Mouse (Mus musculus) forebrain, embryonic 14.5 days (tissue): ENCODE results near the gene Ss18l1. TPM values are rescaled to one million over a fixed set of nuclear protein-coding genes. Genes with fewer than 3 reads are reported as not detected.

ENCODE experiments used
- ATAC-seq: fragments of 200-750 bp; cut with Nextera tagmentation; 2 replicates; pipeline ENCODE4 v1.8.0; 2017; ENCODE audit warnings: mild to moderate bottlenecking, moderate library complexity
- DNase-seq: peaks from one replicate; pipeline ENCODE4 v3.0.0-alpha.2; 2015; ENCODE audit warnings: low spot score
- H3K27ac ChIP-seq: fragments of 300-500 bp; sonication (generic); 2 replicates; pipeline ENCODE4 v1.5.1; 2014; ENCODE audit warnings: low read depth, mild to moderate bottlenecking, control low read depth, low read length, moderate library complexity
- H3K27me3 ChIP-seq: fragments of 300-500 bp; sonication (generic); replicated peaks from 2 replicates; pipeline ENCODE4 v1.6.1; 2014; ENCODE audit warnings: low read length, control low read depth, mixed read lengths; ENCODE audit not compliant: control insufficient read depth, insufficient read depth
- H3K36me3 ChIP-seq: fragments of 300-500 bp; sonication (generic); 2 replicates; pipeline ENCODE4 v1.6.1; 2014; ENCODE audit warnings: low read length, control low read depth; ENCODE audit not compliant: control insufficient read depth, insufficient read depth
- H3K4me1 ChIP-seq: fragments of 300-500 bp; sonication (generic); 2 replicates; pipeline ENCODE4 v1.6.1; 2014; ENCODE audit warnings: antibody characterized with exemption, low read length, control low read depth; ENCODE audit not compliant: control insufficient read depth, insufficient read depth
- H3K4me2 ChIP-seq: fragments of 300-500 bp; sonication (generic); 2 replicates; pipeline ENCODE4 v1.6.1; 2014; ENCODE audit warnings: mild to moderate bottlenecking, control low read depth, low read length
- H3K4me3 ChIP-seq: fragments of 300-500 bp; sonication (generic); 2 replicates; pipeline ENCODE4 v1.5.1; 2014; ENCODE audit warnings: low read depth, low read length, control low read depth
- H3K9ac ChIP-seq: fragments of 300-500 bp; sonication (generic); 2 replicates; pipeline ENCODE4 v1.6.1; 2014; ENCODE audit warnings: mild to moderate bottlenecking, low read length, control low read depth, moderate library complexity
- H3K9me3 ChIP-seq: fragments of 300-500 bp; sonication (generic); replicated peaks from 2 replicates; pipeline ENCODE4 v1.6.1; 2016; ENCODE audit warnings: low read length, control low read depth, mixed read lengths; ENCODE audit not compliant: control insufficient read depth
- WGBS: fragments of 180-500 bp; shearing (Covaris S2); extraction: QIAGEN DNeasy Blood & Tissue Kit; methylation state at CpG from one replicate; pipeline ENCODE4 v1.1.7; 2014; 5-methylcytosine and 5-hydroxymethylcytosine counted together
- polyA plus RNA-seq: library from polyadenylated mRNA; unstranded; fragments of >200 nt; fragmentation: Nextera tagmentation; extraction: Ambion mirVana; gene quantifications from 2 replicates; pipeline ENCODE4 v1.2.1, GENCODE M21; 2014

Ss18l1 gene
- polyA plus RNA-seq, 1 experiment from 2014 or later, result 33.6 TPM

DNA sequence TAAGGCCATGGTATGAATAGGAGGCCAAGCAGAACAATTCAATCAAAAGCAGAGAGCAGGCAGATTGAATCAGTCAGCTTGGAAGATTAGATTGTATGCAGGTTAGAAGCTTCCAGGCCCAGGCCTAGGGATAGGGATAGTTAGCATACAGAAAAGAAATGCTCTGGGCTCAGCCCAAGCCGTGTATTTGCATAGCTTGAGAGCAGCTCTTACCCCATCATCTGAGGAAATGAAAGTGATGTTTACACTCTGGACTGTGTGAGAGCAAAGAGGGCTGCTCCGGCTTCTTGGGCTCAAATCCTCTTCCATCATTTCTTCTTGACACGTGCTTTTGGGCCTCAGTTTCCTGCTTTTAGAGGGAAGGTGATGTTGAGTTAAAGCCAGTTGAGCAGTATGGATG is 5.3 kb downstream of the Ss18l1 start:
- DNase-seq, result no peak
- Histone ChIP-seq H3K4me3 (no peak overlapping the region), H3K27me3 (no peaks in the 10 kb centered on the region), H3K4me2 (no peak overlapping the region), H3K9ac (no peak overlapping the region), H3K9me3 (no peaks in the 10 kb centered on the region), H3K27ac (no peak overlapping the region), H3K4me1 (peaks cover 17% of the 10 kb centered on the region), H3K36me3 (peaks cover 6% of the 10 kb centered on the region; the same call in 1 of the 2 replicates)
- 92% methylated on average over 3 of the region's 3 CpGs for WGBS
- ATAC-seq, result no peak

DNA sequence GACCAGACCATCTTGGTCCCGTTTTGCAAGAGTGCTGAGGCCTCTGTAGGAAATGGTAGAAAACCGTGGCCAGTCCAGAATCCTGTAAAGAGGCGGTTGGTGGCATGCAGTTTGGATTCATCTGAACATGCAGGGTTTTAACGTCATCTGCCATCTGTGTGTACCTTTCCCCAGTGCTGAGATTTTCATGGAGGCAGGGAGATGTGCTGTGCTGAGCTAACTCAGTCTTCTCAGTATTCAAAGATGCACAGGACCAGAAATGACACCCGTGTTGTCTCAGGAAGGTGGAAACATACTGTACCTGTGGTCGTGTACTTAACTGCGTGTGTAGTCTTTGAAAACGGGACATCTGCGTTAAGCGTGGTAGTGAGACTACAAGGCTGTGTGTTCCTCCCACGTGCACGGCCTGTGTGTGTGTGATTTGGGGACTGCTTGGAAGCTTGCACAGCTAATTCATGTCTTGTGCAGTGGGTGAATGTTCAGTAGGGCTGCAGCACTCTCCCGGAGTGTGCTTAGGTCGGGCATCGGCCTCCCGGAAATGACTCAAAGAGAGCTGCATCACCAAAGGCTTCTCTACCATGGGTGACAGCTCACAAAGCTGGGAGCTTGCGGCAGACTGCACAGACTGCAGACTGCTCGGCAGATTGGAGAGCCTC is 5.8 kb downstream of the Ss18l1 start:
- H3K27me3 ChIP-seq, result no peaks in the 10 kb centered on the region
- no peak overlapping the region for H3K4me3 ChIP-seq
- no peak overlapping the region for H3K4me2 ChIP-seq
- ATAC-seq, result no peak
- no peak overlapping the region for H3K9ac ChIP-seq
- H3K4me1 ChIP-seq, result peaks cover 17% of the 10 kb centered on the region
- no peaks in the 10 kb centered on the region for H3K9me3 ChIP-seq
- 93% methylated on average over 18 of the region's 18 CpGs for WGBS
- DNase-seq, result no peak
- H3K36me3 ChIP-seq, result peaks cover 11% of the 10 kb centered on the region
- no peak overlapping the region for H3K27ac ChIP-seq

DNA sequence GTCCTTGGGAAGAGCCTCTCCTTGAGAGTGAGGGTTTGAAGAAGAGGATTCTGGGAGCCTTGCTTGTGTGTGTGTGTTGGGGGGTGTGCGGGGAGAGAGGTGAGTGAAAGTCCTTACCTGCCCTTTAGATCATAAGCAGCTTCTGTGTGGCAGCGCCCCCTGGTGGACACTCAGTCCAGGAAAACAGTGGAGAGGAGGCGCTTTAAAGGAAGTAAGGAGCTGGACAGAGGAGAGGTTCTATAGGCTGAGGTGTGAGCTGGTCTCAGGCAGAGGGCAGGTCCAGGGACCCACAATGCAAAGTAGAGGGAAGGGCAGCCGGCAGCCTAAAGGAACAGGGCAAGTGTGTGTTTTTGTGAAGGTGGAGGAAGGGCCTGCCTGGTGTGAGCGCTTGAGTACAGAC is 8.7 kb downstream of the Ss18l1 start:
- H3K4me1 ChIP-seq, result no peaks in the 10 kb centered on the region
- H3K36me3 ChIP-seq, result peaks cover 40% of the 10 kb centered on the region
- H3K4me2 ChIP-seq, result no peak overlapping the region
- no peaks in the 10 kb centered on the region for H3K27me3 ChIP-seq
- WGBS, result 26% methylated on average over 5 of the region's 5 CpGs
- peak; percentile 47 for ATAC-seq
- peak; percentile 74 for DNase-seq
- no peak overlapping the region for H3K27ac ChIP-seq
- no peak overlapping the region for H3K4me3 ChIP-seq
- H3K9me3 ChIP-seq, result no peaks in the 10 kb centered on the region
- H3K9ac ChIP-seq, result no peak overlapping the region

DNA sequence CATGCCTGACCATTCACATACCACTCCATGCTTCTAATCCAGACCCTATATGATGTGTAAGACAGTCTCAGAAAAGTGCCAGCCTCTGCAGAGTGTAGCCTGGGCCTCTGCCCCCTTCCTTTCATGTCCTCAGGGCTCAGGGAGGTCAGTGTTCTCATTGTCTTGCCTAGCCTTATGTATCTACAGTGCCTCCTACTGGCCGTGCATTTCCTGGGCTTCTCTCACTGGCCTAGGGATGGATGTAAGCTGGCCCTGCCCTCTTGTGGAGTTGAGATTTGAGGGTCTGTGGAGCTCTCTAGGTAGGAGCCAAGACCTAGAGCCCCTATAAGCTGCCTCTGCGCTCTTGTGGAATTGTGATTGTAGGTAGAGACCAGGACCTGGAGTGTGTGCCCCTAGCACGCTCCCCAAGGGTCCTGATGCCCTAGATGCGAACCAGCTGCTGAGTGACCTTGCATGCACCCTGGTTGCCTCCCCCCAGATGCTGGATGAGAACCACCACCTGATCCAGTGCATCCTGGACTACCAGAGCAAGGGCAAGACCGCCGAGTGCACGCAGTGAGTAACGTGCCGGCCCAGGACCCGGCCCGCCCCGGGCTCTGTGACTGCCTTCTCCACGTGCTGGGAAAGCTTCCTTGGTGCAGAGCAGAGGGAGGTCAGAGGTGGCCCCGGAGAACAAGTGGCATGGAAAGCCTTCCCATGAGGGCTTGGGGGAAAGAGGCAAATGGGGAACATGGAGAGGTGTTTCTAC is 9.9 kb downstream of the Ss18l1 start:
- Histone ChIP-seq H3K9me3 (no peaks in the 10 kb centered on the region), H3K4me3 (no peak overlapping the region), H3K9ac (no peak overlapping the region), H3K36me3 (peaks cover 47% of the 10 kb centered on the region), H3K27me3 (no peaks in the 10 kb centered on the region), H3K4me1 (no peaks in the 10 kb centered on the region), H3K27ac (no peak overlapping the region), H3K4me2 (no peak overlapping the region)
- DNase-seq (no peak), ATAC-seq (0 out of 2 replicates have a peak, but pooled peaks have one; percentile 8)
- 93% methylated on average over 14 of the region's 14 CpGs for WGBS

DNA sequence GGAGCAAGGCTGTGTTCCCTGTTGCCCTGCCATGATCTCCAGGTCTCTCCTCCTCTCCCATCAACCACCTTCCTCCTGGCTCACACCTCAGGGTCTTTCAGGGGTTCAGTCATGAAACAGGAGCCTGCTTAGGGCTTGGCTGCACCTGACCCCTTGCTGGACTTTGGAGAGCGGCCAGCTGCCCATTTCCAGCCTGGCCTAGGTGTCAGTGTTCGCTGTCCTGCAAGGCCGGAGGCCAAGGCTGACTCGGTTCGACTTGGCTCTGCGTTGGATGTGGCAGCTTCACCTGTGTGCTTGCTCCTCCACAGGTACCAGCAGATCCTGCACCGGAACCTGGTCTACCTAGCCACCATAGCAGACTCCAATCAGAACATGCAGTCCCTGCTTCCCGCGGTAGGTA is 10.7 kb downstream of the Ss18l1 start:
- Histone ChIP-seq H3K4me3 (no peak overlapping the region), H3K4me2 (no peak overlapping the region), H3K4me1 (no peaks in the 10 kb centered on the region), H3K27ac (no peak overlapping the region), H3K36me3 (peaks cover 56% of the 10 kb centered on the region), H3K9ac (no peak overlapping the region), H3K9me3 (no peaks in the 10 kb centered on the region), H3K27me3 (no peaks in the 10 kb centered on the region)
- no peak for DNase-seq
- no peak for ATAC-seq
- 98% methylated on average over 9 of the region's 9 CpGs for WGBS

DNA sequence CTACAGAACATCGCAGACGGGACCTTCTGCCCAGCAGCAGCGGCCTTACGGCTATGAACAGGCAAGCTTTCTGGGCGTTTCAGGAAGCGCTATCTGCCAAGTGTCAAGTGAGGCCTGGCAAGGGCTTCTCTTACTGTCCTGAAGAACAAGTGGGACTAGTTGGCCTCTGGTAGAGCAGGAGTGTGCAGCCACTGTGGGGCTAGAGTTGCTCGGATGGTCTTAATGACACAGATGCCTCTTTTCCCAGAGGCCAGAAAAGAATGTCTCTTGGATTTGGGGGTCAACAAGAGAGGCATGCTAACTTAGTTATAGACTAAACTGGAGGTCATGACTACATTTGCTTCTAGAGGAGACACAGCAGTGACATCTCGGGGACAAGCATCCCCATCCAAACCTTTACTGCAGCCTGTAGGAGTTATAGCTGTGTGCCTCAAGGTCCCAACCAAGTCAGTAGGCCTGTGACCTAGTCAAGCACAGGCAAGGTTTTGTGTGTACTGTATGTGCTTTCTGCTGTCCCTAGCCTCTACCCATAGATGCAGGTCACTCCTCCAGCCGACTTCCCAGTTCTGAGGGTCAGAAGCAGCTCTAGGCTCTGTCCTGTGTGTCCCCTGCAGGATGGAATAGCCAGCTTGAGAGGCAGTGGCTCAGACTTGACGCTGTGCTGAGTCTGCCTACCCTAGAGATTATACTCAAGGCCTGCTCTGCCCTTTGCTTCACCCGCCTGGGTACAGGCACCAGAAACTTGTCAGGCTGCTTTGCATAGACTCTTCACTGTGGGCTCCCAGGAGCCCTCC is 21.2 kb downstream of the Ss18l1 start:
- Histone ChIP-seq H3K4me2 (no peak overlapping the region), H3K9me3 (no peaks in the 10 kb centered on the region), H3K4me3 (no peak overlapping the region), H3K4me1 (no peaks in the 10 kb centered on the region), H3K27ac (no peak overlapping the region), H3K36me3 (peaks cover 69% of the 10 kb centered on the region), H3K27me3 (no peaks in the 10 kb centered on the region), H3K9ac (no peak overlapping the region)
- DNase-seq (no peak), ATAC-seq (no peak)
- WGBS, result 97% methylated on average over 11 of the region's 11 CpGs

DNA sequence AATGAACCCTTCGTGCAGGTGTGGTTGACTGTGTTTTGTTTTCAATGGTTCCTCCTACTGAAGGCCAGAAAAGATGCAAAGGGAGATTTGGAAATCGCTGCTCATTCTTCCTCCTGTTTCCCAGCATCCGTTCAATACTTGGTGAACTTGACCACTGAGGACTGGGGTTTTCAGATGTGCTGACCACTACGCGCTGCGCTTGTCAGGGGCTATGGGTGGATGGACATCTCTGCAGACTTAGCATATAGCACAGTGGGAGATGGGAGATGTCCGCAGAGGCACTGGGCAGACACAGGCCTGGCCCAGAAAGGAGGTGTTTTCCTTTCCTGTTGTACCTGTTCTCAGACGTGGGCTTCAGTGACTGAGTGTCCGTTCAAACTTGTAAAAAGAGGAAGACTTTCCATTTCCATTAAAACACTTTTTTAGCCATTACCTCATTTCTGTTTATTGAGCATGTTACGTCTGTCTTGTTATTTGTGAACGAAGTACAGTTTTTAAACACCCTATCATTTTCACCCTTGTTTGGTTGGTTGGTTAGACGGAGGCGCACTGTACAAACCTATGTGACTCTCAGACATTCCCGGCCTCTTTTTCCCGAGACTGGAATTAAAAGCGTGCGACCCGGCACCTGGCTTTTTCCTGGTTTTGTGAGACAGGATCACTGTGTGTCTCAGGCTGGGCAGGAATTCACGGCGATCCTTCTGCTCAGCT is 27.6 kb downstream of the Ss18l1 start:
- Histone ChIP-seq H3K36me3 (peaks cover 35% of the 10 kb centered on the region), H3K4me2 (peak overlapping the region; percentile 91), H3K9ac (peak overlapping the region; percentile 82), H3K27ac (peak overlapping the region; percentile 85), H3K27me3 (no peaks in the 10 kb centered on the region), H3K9me3 (no peaks in the 10 kb centered on the region), H3K4me3 (peak overlapping the region; percentile 65), H3K4me1 (peaks cover 11% of the 10 kb centered on the region; the same call in 1 of the 2 replicates)
- DNase-seq (no peak), ATAC-seq (peak; percentile 11; the same call in 1 of the 2 replicates)
- WGBS, result 37% methylated on average over 20 of the region's 20 CpGs
